Mouse (Mus musculus): ENCODE data around the gene Gm37240. TPM values are rescaled to one million over a fixed set of nuclear protein-coding genes. Genes with fewer than 3 reads are reported as not detected.
A peak's percentile ranks its signal among the peaks of the same experiment; 100 is the strongest.

The Gm37240 gene
- total RNA-seq, 2 experiments from 2014 or later, result 0.27 to 1.1 TPM

GRCm38 (mm10) chr3:84815461-84815860, 1071.9 kb downstream of the Gm37240 start:
- Histone ChIP-seq H3K27ac (peak overlapping the region; percentile 89), H3K4me3 (peak overlapping the region; percentile 87)
- intact Hi-C loops (cut with DNase I), result loop anchor here (10.0 kb wide), 1 partner anchor 121 kb away; no protein-coding TSS in a partner anchor
- TF ChIP-seq CTCF (IDR thresholded peaks at IDR 0.05), result no peak
- DNase-seq (ENCODE audit: extremely low spot score in 1 of 2, low spot score in 2 of 2), result peak; percentile 38 to 52

- intact Hi-C loops (cut with DNase I), result loop anchor here (1.0 to 10.0 kb wide), 3 partner anchors 28 to 1407 kb away; partner anchors contain the start of gene Lrba
- Histone ChIP-seq H3K4me3 (peak within 1 kb of the TSS; percentile 87), H3K27ac (peak within 1 kb of the TSS; percentile 89)
- no peak for DNase-seq (ENCODE audit: extremely low spot score in 1 of 2, low spot score in 2 of 2)
- no peak for TF ChIP-seq CTCF (IDR thresholded peaks at IDR 0.05)
Measured at GRCm38 (mm10) chr3:84814762-84815381, 1072.4 kb downstream of the Gm37240 start, which contains the start of gene Fbxw7. Gene Fbxw7, plus strand, starts transcription at chr3:84815268.

GRCm38 (mm10) chr3:84814157-84814761, 1073.1 kb downstream of the Gm37240 start:
- no peak; the same call in 1 of the 2 replicates for TF ChIP-seq CTCF (IDR thresholded peaks at IDR 0.05)
- intact Hi-C loops (cut with DNase I), result loop anchor here (1.0 to 10.0 kb wide), 3 partner anchors 29 to 1408 kb away; partner anchors contain the start of gene Lrba

DNA sequence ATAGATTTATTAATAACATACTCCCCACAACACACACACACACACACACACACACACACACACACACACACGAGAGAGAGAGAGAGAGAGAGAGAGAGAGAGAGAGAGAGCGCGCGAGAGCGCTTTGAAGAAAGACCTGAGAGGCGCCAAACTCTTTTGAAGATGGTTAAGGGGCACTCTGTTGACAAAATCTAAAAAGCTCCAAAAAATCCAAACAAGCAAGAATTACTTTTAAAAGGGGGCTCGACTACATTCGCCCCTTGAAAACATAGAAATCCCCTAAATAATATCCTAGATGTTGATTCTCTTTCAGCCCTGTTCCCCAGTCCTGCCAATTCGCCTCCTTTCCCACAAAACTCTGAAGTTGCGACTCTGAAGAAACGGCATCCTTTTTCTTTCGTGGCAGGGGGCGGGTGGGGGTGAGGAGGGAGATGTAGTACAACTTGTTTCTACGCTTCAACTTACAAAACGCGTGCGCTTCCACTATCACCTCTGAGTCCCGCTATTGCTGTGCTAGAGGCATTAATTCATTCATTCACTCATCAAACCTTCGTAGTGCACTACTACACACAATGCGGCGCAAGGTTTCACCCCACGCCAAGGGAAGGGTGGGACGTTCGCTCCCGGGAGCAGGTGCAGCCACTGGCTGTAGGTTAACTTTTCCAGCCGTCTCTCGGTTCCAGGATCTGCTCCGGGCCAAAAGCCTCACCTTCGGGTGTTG, 1073.7 kb downstream of the Gm37240 start:
- intact Hi-C loops (cut with DNase I), result loop anchor here (1.0 to 10.0 kb wide), 3 partner anchors 30 to 1409 kb away; partner anchors contain the start of gene Lrba
- no peak for DNase-seq (ENCODE audit: extremely low spot score in 1 of 2, low spot score in 2 of 2)
- Histone ChIP-seq H3K27ac (peak overlapping the region; percentile 80), H3K4me3 (peak overlapping the region; percentile 87)
- no peak for TF ChIP-seq CTCF (IDR thresholded peaks at IDR 0.05)

More at GRCm38 (mm10) chr3:84814157-84814761, 1073.1 kb downstream of the Gm37240 start:
- peak; percentile 100 for DNase-seq (ENCODE audit: extremely low spot score in 1 of 2, low spot score in 2 of 2)
- peak overlapping the region; percentile 89 for H3K27ac ChIP-seq
- H3K4me3 ChIP-seq, result peak overlapping the region; percentile 87

DNA sequence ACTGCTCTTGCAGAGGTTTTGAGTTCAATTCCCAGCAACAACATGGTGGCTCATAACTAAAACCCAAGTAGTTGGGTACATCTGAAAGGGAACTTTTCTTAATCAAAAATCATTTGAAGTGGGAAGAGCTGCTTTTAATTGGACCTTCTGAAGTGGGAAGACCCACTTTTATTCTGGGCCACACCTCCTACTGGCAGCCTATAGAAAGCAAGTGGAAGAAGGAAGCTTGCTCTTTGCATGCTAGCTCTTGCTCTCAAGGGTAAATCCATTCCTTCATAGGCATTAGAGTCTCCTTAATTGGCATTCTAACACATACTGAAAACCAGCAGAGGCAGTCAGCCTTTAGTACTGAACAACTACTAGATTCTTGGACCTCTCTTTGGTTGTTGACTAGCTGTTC, 1076.5 kb downstream of the Gm37240 start:
- Histone ChIP-seq H3K4me3 (no peak overlapping the region), H3K27ac (no peak overlapping the region)
- intact Hi-C loops (cut with DNase I), result loop anchor here (5.0 to 10.0 kb wide), 2 partner anchors 116 to 1411 kb away; partner anchors contain the start of gene Lrba
- no peak for TF ChIP-seq CTCF (IDR thresholded peaks at IDR 0.05)
- DNase-seq (ENCODE audit: extremely low spot score in 1 of 2, low spot score in 2 of 2), result no peak

DNA sequence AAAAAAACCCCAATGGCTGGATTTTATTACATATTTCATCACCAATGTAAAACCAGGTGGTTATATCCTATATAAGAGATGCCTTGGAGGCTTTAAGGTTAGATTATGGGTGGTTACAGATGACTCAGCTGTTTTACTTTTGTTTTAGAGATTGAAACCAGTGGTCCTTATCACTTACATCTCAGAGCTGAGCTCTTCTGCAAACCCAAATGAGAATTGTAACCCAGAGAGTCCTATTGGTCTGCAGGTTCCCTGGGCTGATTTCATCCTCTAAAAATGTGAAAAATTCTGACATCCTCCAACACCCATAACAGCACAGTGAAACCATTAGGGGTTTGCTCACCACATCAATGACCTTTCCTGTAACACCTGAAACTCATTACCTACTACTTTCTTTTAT, 1078.4 kb downstream of the Gm37240 start:
- H3K4me3 ChIP-seq, result no peak overlapping the region
- intact Hi-C loops (cut with DNase I), result no loop called here
- no peak for DNase-seq (ENCODE audit: extremely low spot score in 1 of 2, low spot score in 2 of 2)
- no peak for TF ChIP-seq CTCF (IDR thresholded peaks at IDR 0.05)
- no peak overlapping the region for H3K27ac ChIP-seq

GRCm38 (mm10) chr3:84807826-84808225, 1079.5 kb downstream of the Gm37240 start:
- no peak for TF ChIP-seq CTCF (IDR thresholded peaks at IDR 0.05)
- intact Hi-C loops (cut with DNase I), result no loop called here

GRCm38 (mm10) chr3:84806206-84806605, 1081.1 kb downstream of the Gm37240 start:
- H3K27ac ChIP-seq, result no peak overlapping the region
- DNase-seq (ENCODE audit: extremely low spot score in 1 of 2, low spot score in 2 of 2), result no peak
- intact Hi-C loops (cut with DNase I), result no loop called here
- H3K4me3 ChIP-seq, result no peak overlapping the region
- TF ChIP-seq CTCF (IDR thresholded peaks at IDR 0.05), result no peak

More at GRCm38 (mm10) chr3:84807826-84808225, 1079.5 kb downstream of the Gm37240 start:
- Histone ChIP-seq H3K27ac (no peak overlapping the region), H3K4me3 (no peak overlapping the region)
- no peak for DNase-seq (ENCODE audit: extremely low spot score in 1 of 2, low spot score in 2 of 2)

- no peak for TF ChIP-seq CTCF (IDR thresholded peaks at IDR 0.05)
- DNase-seq (ENCODE audit: extremely low spot score in 1 of 2, low spot score in 2 of 2), result no peak
- intact Hi-C loops (cut with DNase I), result no loop called here
Measured at GRCm38 (mm10) chr3:84804036-84804435, 1083.3 kb downstream of the Gm37240 start.

DNA sequence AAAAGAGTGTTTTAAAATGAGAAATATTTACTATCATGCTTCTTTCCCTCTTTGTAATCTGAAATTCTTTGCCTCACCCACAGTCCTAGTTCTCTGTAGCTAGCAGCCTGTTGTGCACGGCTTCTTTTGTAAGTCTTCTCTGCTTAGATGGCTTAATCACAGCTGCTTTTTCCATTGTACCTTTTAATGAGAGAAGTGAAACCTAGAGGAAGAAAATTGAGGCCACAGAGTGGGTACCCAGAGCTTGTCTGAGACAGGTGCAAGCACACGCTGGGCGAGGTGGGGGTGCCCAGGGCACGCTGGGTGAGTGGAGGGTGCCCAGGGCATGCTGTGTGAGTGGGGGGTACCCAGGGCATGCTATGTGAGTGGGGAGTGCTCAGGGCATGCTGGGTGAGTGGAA, 1099.4 kb downstream of the Gm37240 start:
- intact Hi-C loops (cut with DNase I), result no loop called here
- DNase-seq (ENCODE audit: extremely low spot score in 1 of 2, low spot score in 2 of 2), result no peak
- H3K4me3 ChIP-seq, result no peak overlapping the region
- TF ChIP-seq CTCF (IDR thresholded peaks at IDR 0.05), result no peak
- H3K27ac ChIP-seq, result no peak overlapping the region

More at GRCm38 (mm10) chr3:84804036-84804435, 1083.3 kb downstream of the Gm37240 start:
- no peak overlapping the region for H3K27ac ChIP-seq
- no peak overlapping the region for H3K4me3 ChIP-seq

DNA sequence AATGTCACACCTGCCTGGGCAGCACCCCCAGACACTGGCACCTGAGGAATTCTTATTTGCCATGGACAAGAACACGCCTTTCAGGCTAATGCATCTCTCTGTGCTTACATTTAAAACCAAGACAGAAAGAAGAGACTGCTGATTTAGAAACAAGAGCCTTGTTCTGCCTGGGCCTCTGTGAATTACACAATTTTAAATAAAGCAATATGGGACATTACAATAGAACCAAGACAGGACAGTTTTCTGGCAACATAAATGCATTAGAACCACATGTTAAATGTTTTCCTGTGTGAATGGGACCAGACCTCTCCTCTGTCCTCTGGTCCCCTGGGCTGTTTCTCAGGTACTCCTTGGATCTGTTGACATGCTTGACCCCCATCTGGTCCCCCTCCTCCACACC, 1111.2 kb downstream of the Gm37240 start:
- H3K4me3 ChIP-seq, result no peak overlapping the region
- intact Hi-C loops (cut with DNase I), result no loop called here
- TF ChIP-seq CTCF (IDR thresholded peaks at IDR 0.05), result no peak

GRCm38 (mm10) chr3:84775577-84775976, 1111.7 kb downstream of the Gm37240 start:
- intact Hi-C loops (cut with DNase I), result no loop called here
- no peak for DNase-seq (ENCODE audit: extremely low spot score in 1 of 2, low spot score in 2 of 2)
- TF ChIP-seq CTCF (IDR thresholded peaks at IDR 0.05), result no peak
- Histone ChIP-seq H3K27ac (no peak overlapping the region), H3K4me3 (no peak overlapping the region)

More for the DNA sequence above, 1111.2 kb downstream of the Gm37240 start:
- no peak for DNase-seq (ENCODE audit: extremely low spot score in 1 of 2, low spot score in 2 of 2)
- no peak overlapping the region for H3K27ac ChIP-seq
